Mouse (Mus musculus) small intestine, adult 2 months (tissue): Measurements from ENCODE around the gene Rer1. TPM values are rescaled to one million over a fixed set of nuclear protein-coding genes. Genes with fewer than 3 reads are reported as not detected.

Experiments
- H3K27ac ChIP-seq: fragments of 200-500 bp; 2 replicates; pipeline ENCODE4 v1.5.1; 2012; ENCODE audit warnings: low read depth, low read length, control low read depth, inconsistent platforms; ENCODE audit not compliant: insufficient read depth
- H3K27me3 ChIP-seq: fragments of 200-500 bp; 2 replicates; pipeline ENCODE4 v1.6.1; 2012; ENCODE audit warnings: mild to moderate bottlenecking, moderate library complexity, low read length, inconsistent platforms; ENCODE audit not compliant: control insufficient read depth, insufficient read depth
- H3K36me3 ChIP-seq: fragments of 200-500 bp; 2 replicates; pipeline ENCODE4 v1.6.1; 2012; ENCODE audit warnings: mild to moderate bottlenecking, low read length, control low read depth, inconsistent platforms; ENCODE audit not compliant: control insufficient read depth, insufficient read depth
- H3K4me1 ChIP-seq: fragments of 200-500 bp; 2 replicates; pipeline ENCODE4 v1.6.1; 2012; ENCODE audit warnings: low read length, inconsistent platforms, mixed read lengths; ENCODE audit not compliant: control insufficient read depth, insufficient read depth, insufficient read length
- H3K4me3 ChIP-seq: fragments of 200-500 bp; 2 replicates; pipeline ENCODE4 v1.5.1; 2012; ENCODE audit warnings: low read depth, mild to moderate bottlenecking, control low read depth, inconsistent platforms, low read length, moderate library complexity
- CTCF ChIP-seq: fragments of 200-500 bp; IDR thresholded peaks from 2 replicates; pipeline ENCODE4 v1.5.1; 2012; ENCODE audit warnings: low read depth, mild to moderate bottlenecking, control low read depth, inconsistent platforms, low read length, moderate library complexity, mixed read lengths; ENCODE audit not compliant: insufficient replicate concordance, insufficient read length; ENCODE audit errors: extremely low read depth
- POLR2A ChIP-seq: fragments of 200-500 bp; IDR thresholded peaks from 2 replicates; pipeline ENCODE4 v1.6.1; 2012; ENCODE audit warnings: low read depth, mild to moderate bottlenecking, control low read depth, inconsistent platforms, low read length, moderate library complexity
- WGBS: fragments of 180-500 bp; shearing (Covaris S2); methylation state at CpG from one replicate; pipeline ENCODE4 v1.1.7; 2018; 5-methylcytosine and 5-hydroxymethylcytosine counted together
- polyA plus RNA-seq: library from polyadenylated mRNA; depleted of rRNA; stranded (reverse); fragments of >200 nt; gene quantifications from 2 replicates; pipeline ENCODE4 v1.2.3, GENCODE M21; 2012

Rer1 gene
- polyA plus RNA-seq, 1 experiment: 91.9 TPM

- Histone ChIP-seq H3K36me3 (no peaks in the 10 kb centered on the region), H3K27ac (no peak overlapping the region)
Measured at GRCm38 (mm10) chr4:155116607-155117006, 30.4 kb upstream of the Rer1 start.

GRCm38 (mm10) chr4:155113766-155114410, 27.7 kb upstream of the Rer1 start:
- H3K27ac ChIP-seq: no peak overlapping the region
- H3K4me1 ChIP-seq: peaks cover 11% of the 10 kb centered on the region
- no peaks in the 10 kb centered on the region for H3K27me3 ChIP-seq
- WGBS: 66% methylated on average over 8 of the region's 8 CpGs
- no peaks in the 10 kb centered on the region for H3K36me3 ChIP-seq
- no peak overlapping the region for H3K4me3 ChIP-seq
- TF ChIP-seq CTCF: no peak
- no peak for TF ChIP-seq POLR2A

More at GRCm38 (mm10) chr4:155116607-155117006, 30.4 kb upstream of the Rer1 start:
- Histone ChIP-seq H3K4me3 (no peak overlapping the region), H3K4me1 (peaks cover 24% of the 10 kb centered on the region), H3K27me3 (no peaks in the 10 kb centered on the region)
- 78% methylated on average over 4 of the region's 4 CpGs for WGBS
- no peak for TF ChIP-seq CTCF
- no peak for TF ChIP-seq POLR2A

GRCm38 (mm10) chr4:155109471-155109870, 23.3 kb upstream of the Rer1 start:
- Histone ChIP-seq H3K4me3 (no peak overlapping the region), H3K27me3 (no peaks in the 10 kb centered on the region)

GRCm38 (mm10) chr4:155107886-155108285, 21.7 kb upstream of the Rer1 start:
- peaks cover 3% of the 10 kb centered on the region; the same call in 1 of the 2 replicates for H3K4me1 ChIP-seq
- no peak overlapping the region for H3K4me3 ChIP-seq
- no peak for TF ChIP-seq POLR2A
- H3K36me3 ChIP-seq: no peaks in the 10 kb centered on the region
- no peaks in the 10 kb centered on the region for H3K27me3 ChIP-seq
- no peak overlapping the region for H3K27ac ChIP-seq
- WGBS: 88% methylated on average over 4 of the region's 4 CpGs

More at GRCm38 (mm10) chr4:155109471-155109870, 23.3 kb upstream of the Rer1 start:
- H3K27ac ChIP-seq: no peak overlapping the region
- no peaks in the 10 kb centered on the region for H3K36me3 ChIP-seq
- H3K4me1 ChIP-seq: peaks cover 9% of the 10 kb centered on the region; the same call in 1 of the 2 replicates
- WGBS: 52% methylated on average over 5 of the region's 5 CpGs
- TF ChIP-seq CTCF: no peak

- H3K36me3 ChIP-seq: no peaks in the 10 kb centered on the region
- H3K27ac ChIP-seq: no peak overlapping the region
- no peaks in the 10 kb centered on the region for H3K27me3 ChIP-seq
- H3K4me1 ChIP-seq: no peaks in the 10 kb centered on the region
- TF ChIP-seq POLR2A (no peak), CTCF (no peak)
- WGBS: 75% methylated on average over 4 of the region's 4 CpGs
- no peak overlapping the region for H3K4me3 ChIP-seq
Measured at GRCm38 (mm10) chr4:155098572-155098971, 12.4 kb upstream of the Rer1 start.

GRCm38 (mm10) chr4:155097452-155097851, 11.3 kb upstream of the Rer1 start:
- Histone ChIP-seq H3K27ac (no peak overlapping the region), H3K4me1 (no peaks in the 10 kb centered on the region), H3K36me3 (no peaks in the 10 kb centered on the region), H3K27me3 (no peaks in the 10 kb centered on the region), H3K4me3 (no peak overlapping the region)
- TF ChIP-seq POLR2A: no peak
- no peak for TF ChIP-seq CTCF
- WGBS: 82% methylated on average over 6 of the region's 6 CpGs

- 93% methylated on average over 8 of the region's 8 CpGs for WGBS
- TF ChIP-seq CTCF (no peak), POLR2A (no peak)
- Histone ChIP-seq H3K27ac (no peak overlapping the region), H3K27me3 (no peaks in the 10 kb centered on the region), H3K4me1 (no peaks in the 10 kb centered on the region), H3K36me3 (no peaks in the 10 kb centered on the region), H3K4me3 (no peak overlapping the region)
Measured at GRCm38 (mm10) chr4:155095967-155096366, 9.8 kb upstream of the Rer1 start.
